Mouse (Mus musculus) heart, adult 2 months (tissue): Measurements from ENCODE around the gene BC004004.

ENCODE experiments used
- CTCF ChIP-seq: fragments of 200-600 bp; IDR thresholded peaks from 2 replicates; pipeline ENCODE4 v1.8.1; 2022; ENCODE audit warnings: antibody characterized with exemption, mild to moderate bottlenecking, moderate library complexity
- EP300 ChIP-seq: fragments of 200-500 bp; IDR thresholded peaks from 2 replicates; pipeline ENCODE4 v1.6.1; 2011; ENCODE audit warnings: low read depth, low read length, control low read depth; ENCODE audit not compliant: insufficient read depth
- POLR2A ChIP-seq: fragments of 200-500 bp; IDR thresholded peaks from 2 replicates; pipeline ENCODE4 v1.6.1; 2011; ENCODE audit warnings: mild to moderate bottlenecking, low read depth, low read length, control low read depth; ENCODE audit not compliant: insufficient read depth

DNA sequence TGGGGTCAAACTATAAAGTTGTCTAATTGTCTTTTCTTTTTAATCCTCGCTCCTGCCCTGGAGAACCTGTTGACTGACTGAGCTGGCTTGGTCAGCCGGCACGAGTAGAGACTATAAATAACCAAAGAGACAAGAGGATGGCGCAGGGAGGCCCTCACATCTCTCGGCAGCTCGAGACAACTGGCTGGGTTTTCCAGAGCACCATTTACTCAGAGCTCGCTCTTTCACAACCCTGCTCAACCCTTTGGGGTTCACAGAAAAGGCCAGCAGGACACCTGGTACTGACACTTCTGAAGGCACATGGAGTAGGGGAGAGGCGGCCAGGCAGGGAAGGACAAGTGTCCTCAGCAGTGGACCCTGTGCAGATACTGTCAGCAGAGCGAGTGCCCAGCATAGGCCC lies 14.9 kb upstream of the BC004004 start:
- no peak for TF ChIP-seq CTCF
- peak; percentile 36; the same call in 1 of the 2 replicates for TF ChIP-seq POLR2A
- peak; percentile 71 for TF ChIP-seq EP300
